Mouse (Mus musculus): ENCODE measurements at regions not wholly inside any gene's neighbourhood (a gene's known extent, or its start where the extent isn't known, plus 50 kb on each side); places are given as distances from the start of the nearest gene placed in this dataset.
"Not testable (repeated sequence)": the region's sequence is repeated elsewhere in the genome, so short reads cannot be mapped to it uniquely, and the experiment has no call there.

- Histone ChIP-seq H3K4me1 (replicated peaks; ENCODE audit: control insufficient read depth, insufficient read depth, low read length) (no peaks in the 10 kb centered on the region), H3K36me3 (ENCODE audit: control insufficient read depth, insufficient read depth, low read length) (no peaks in the 10 kb centered on the region)
Observed at GRCm38 (mm10) chr4:105705996-105706395, 83.7 kb upstream of the Gm12728 start.

GRCm38 (mm10) chr4:105708080-105708796 is 81.4 kb upstream of the Gm12728 start:
- Histone ChIP-seq H3K36me3 (ENCODE audit: control insufficient read depth, insufficient read depth, low read length) (no peaks in the 10 kb centered on the region), H3K27me3 (replicated peaks; ENCODE audit: control insufficient read depth, insufficient read depth, low read length) (no peaks in the 10 kb centered on the region), H3K9me3 (ENCODE audit: control insufficient read depth, low read length) (no peaks in the 10 kb centered on the region), H3K4me2 (no peak overlapping the region), H3K4me1 (replicated peaks; ENCODE audit: control insufficient read depth, insufficient read depth, low read length) (no peaks in the 10 kb centered on the region), H3K9ac (ENCODE audit: low read depth, low read length) (no peak overlapping the region), H3K27ac (ENCODE audit: low read depth, low read length) (no peak overlapping the region), H3K4me3 (ENCODE audit: low read depth, low read length) (no peak overlapping the region)
- WGBS = 80% methylated on average over 13 of the region's 13 CpGs
- ATAC-seq (replicated peaks; ENCODE audit: low FRiP score) (no peak), DNase-seq (ENCODE audit: low spot score) (no peak)

More at GRCm38 (mm10) chr4:105705996-105706395, 83.7 kb upstream of the Gm12728 start:
- no peaks in the 10 kb centered on the region for H3K27me3 ChIP-seq (replicated peaks; ENCODE audit: control insufficient read depth, insufficient read depth, low read length)
- ATAC-seq (replicated peaks; ENCODE audit: low FRiP score) = no peak
- WGBS = 57% methylated on average over 6 of the region's 6 CpGs
- H3K4me2 ChIP-seq = no peak overlapping the region
- no peak for DNase-seq (ENCODE audit: low spot score)
- H3K9ac ChIP-seq (ENCODE audit: low read depth, low read length) = no peak overlapping the region
- H3K9me3 ChIP-seq (ENCODE audit: control insufficient read depth, low read length) = no peaks in the 10 kb centered on the region
- no peak overlapping the region for H3K4me3 ChIP-seq (ENCODE audit: low read depth, low read length)
- H3K27ac ChIP-seq (ENCODE audit: low read depth, low read length) = no peak overlapping the region

- no peaks in the 10 kb centered on the region for H3K36me3 ChIP-seq (ENCODE audit: control insufficient read depth, insufficient read depth, low read length)
- no peaks in the 10 kb centered on the region for H3K9me3 ChIP-seq (ENCODE audit: control insufficient read depth, low read length)
- H3K4me1 ChIP-seq (replicated peaks; ENCODE audit: control insufficient read depth, insufficient read depth, low read length) = no peaks in the 10 kb centered on the region
- H3K4me3 ChIP-seq (ENCODE audit: low read depth, low read length) = no peak overlapping the region
- no peak overlapping the region for H3K9ac ChIP-seq (ENCODE audit: low read depth, low read length)
- no peak overlapping the region for H3K27ac ChIP-seq (ENCODE audit: low read depth, low read length)
- no peaks in the 10 kb centered on the region for H3K27me3 ChIP-seq (replicated peaks; ENCODE audit: control insufficient read depth, insufficient read depth, low read length)
- ATAC-seq (replicated peaks; ENCODE audit: low FRiP score) (no peak), DNase-seq (ENCODE audit: low spot score) (no peak)
- H3K4me2 ChIP-seq = no peak overlapping the region
- 86% methylated on average over 6 of the region's 6 CpGs for WGBS
Observed at GRCm38 (mm10) chr4:105713956-105714355, 75.7 kb upstream of the Gm12728 start.

GRCm38 (mm10) chr4:105718080-105718479 is 71.6 kb upstream of the Gm12728 start:
- Histone ChIP-seq H3K4me3 (ENCODE audit: low read depth, low read length) (no peak overlapping the region), H3K27ac (ENCODE audit: low read depth, low read length) (no peak overlapping the region), H3K4me2 (no peak overlapping the region), H3K36me3 (ENCODE audit: control insufficient read depth, insufficient read depth, low read length) (no peaks in the 10 kb centered on the region), H3K9ac (ENCODE audit: low read depth, low read length) (no peak overlapping the region), H3K4me1 (replicated peaks; ENCODE audit: control insufficient read depth, insufficient read depth, low read length) (no peaks in the 10 kb centered on the region), H3K9me3 (ENCODE audit: control insufficient read depth, low read length) (no peaks in the 10 kb centered on the region), H3K27me3 (replicated peaks; ENCODE audit: control insufficient read depth, insufficient read depth, low read length) (no peaks in the 10 kb centered on the region)
- ATAC-seq (replicated peaks; ENCODE audit: low FRiP score) = no peak
- 50% methylated on average over 5 of the region's 5 CpGs for WGBS
- no peak for DNase-seq (ENCODE audit: low spot score)

- H3K27me3 ChIP-seq (replicated peaks; ENCODE audit: control insufficient read depth, insufficient read depth, low read length) = no peaks in the 10 kb centered on the region
- no peaks in the 10 kb centered on the region for H3K36me3 ChIP-seq (ENCODE audit: control insufficient read depth, insufficient read depth, low read length)
- 66% methylated on average over 3 of the region's 3 CpGs for WGBS
- no peak for ATAC-seq (replicated peaks; ENCODE audit: low FRiP score)
- no peaks in the 10 kb centered on the region for H3K9me3 ChIP-seq (ENCODE audit: control insufficient read depth, low read length)
- no peak overlapping the region for H3K27ac ChIP-seq (ENCODE audit: low read depth, low read length)
- no peak overlapping the region for H3K4me3 ChIP-seq (ENCODE audit: low read depth, low read length)
- H3K4me2 ChIP-seq = no peak overlapping the region
- no peak for DNase-seq (ENCODE audit: low spot score)
- no peak overlapping the region for H3K9ac ChIP-seq (ENCODE audit: low read depth, low read length)
- no peaks in the 10 kb centered on the region for H3K4me1 ChIP-seq (replicated peaks; ENCODE audit: control insufficient read depth, insufficient read depth, low read length)
Observed at GRCm38 (mm10) chr4:105728696-105729095, 61.0 kb upstream of the Gm12728 start.

- 74% methylated on average over 2 of the region's 2 CpGs for WGBS
- H3K9ac ChIP-seq (ENCODE audit: low read depth, low read length) = no peak overlapping the region
- H3K36me3 ChIP-seq (ENCODE audit: control insufficient read depth, insufficient read depth, low read length) = no peaks in the 10 kb centered on the region
- no peaks in the 10 kb centered on the region for H3K9me3 ChIP-seq (ENCODE audit: control insufficient read depth, low read length)
- ATAC-seq (replicated peaks; ENCODE audit: low FRiP score) = no peak
- no peak for DNase-seq (ENCODE audit: low spot score)
- H3K4me1 ChIP-seq (replicated peaks; ENCODE audit: control insufficient read depth, insufficient read depth, low read length) = no peaks in the 10 kb centered on the region
- no peak overlapping the region for H3K4me2 ChIP-seq
- H3K27me3 ChIP-seq (replicated peaks; ENCODE audit: control insufficient read depth, insufficient read depth, low read length) = no peaks in the 10 kb centered on the region
- no peak overlapping the region for H3K27ac ChIP-seq (ENCODE audit: low read depth, low read length)
- no peak overlapping the region for H3K4me3 ChIP-seq (ENCODE audit: low read depth, low read length)
Observed at GRCm38 (mm10) chr4:105730900-105731299, 58.8 kb upstream of the Gm12728 start.

- H3K36me3 ChIP-seq (ENCODE audit: control insufficient read depth, insufficient read depth, low read length); H3K9ac ChIP-seq (ENCODE audit: low read depth, low read length); H3K27ac ChIP-seq (ENCODE audit: low read depth, low read length); H3K9me3 ChIP-seq (ENCODE audit: control insufficient read depth, low read length); H3K4me2 ChIP-seq; H3K4me1 ChIP-seq (replicated peaks; ENCODE audit: control insufficient read depth, insufficient read depth, low read length); DNase-seq (ENCODE audit: low spot score); H3K27me3 ChIP-seq (replicated peaks; ENCODE audit: control insufficient read depth, insufficient read depth, low read length); ATAC-seq (replicated peaks; ENCODE audit: low FRiP score); H3K4me3 ChIP-seq (ENCODE audit: low read depth, low read length): not testable (repeated sequence)
- WGBS = 92% methylated on average over 6 of the region's 9 CpGs
Observed at GRCm38 (mm10) chr4:105735116-105735515, 54.6 kb upstream of the Gm12728 start.
